Mouse (Mus musculus) lung, adult 2 months (tissue): ENCODE measurements around the gene Cldn14.

Experiments
- CTCF ChIP-seq: fragments of 200-500 bp; IDR thresholded peaks from 2 replicates; pipeline ENCODE4 v1.5.1; 2011; ENCODE audit warnings: mild to moderate bottlenecking, low read length, control low read depth; ENCODE audit not compliant: insufficient read depth
- POLR2A ChIP-seq: fragments of 200-500 bp; IDR thresholded peaks from 2 replicates; pipeline ENCODE4 v1.6.1; 2011; ENCODE audit warnings: low read depth, mild to moderate bottlenecking, control low read depth, low read length, borderline replicate concordance; ENCODE audit errors: extremely low read depth

DNA sequence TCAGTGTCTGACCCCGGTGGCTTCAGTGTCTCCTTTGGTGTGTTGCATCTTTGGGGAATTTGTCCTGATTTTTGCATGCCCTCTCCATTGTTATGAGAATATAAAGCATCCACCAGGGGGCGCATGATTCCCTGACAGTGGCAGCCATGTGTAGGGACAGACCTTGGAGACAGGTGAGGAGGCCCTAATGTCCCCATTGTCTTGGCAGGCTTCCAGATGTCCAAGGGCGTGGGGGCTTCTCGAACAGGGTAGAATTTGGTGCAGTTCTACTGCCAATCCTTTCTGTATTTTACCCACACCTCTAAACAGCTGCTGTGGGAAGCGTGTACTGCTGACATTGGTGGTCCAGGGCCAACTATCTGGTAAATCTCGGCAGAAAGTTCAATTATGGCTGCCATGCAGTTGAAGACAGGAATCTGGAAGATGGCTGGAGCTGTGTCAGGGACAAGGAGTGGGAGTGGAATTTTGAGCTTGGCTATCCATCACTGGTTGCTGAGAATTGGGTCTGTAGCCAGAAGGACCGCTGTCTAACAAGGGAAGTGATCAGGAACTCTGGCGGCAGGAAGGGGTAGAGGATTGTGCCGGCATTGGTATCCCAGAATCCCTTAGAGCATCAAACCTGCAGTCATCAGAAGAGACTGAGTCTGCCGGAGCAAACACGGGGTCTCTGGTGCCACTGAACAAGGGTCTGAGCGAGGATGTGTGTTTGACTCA, 29.8 kb upstream of the Cldn14 start:
- TF ChIP-seq POLR2A = no peak
- TF ChIP-seq CTCF = peak; percentile 71
